Mouse (Mus musculus): ENCODE results near the gene Dlg4. TPM values are rescaled to one million over a fixed set of nuclear protein-coding genes. Genes with fewer than 3 reads are reported as not detected.

The Dlg4 gene
- polyA plus RNA-seq, 1 experiment, result 442 TPM

GRCm38 (mm10) chr11:70020731-70021263 lies 4.1 kb downstream of the Dlg4 start:
- no peak for TF ChIP-seq POLR2A (IDR thresholded peaks at IDR 0.05; ENCODE audit: insufficient read depth, low read depth, low read length)
- peak; percentile 33; the same call in 1 of the 2 replicates for TF ChIP-seq CTCF (IDR thresholded peaks at IDR 0.05; ENCODE audit: insufficient read depth, low read depth, low read length)
- H3K27ac ChIP-seq (ENCODE audit: insufficient read depth, low read depth, low read length), result peak overlapping the region; percentile 81
- 0% methylated on average over 8 of the region's 8 CpGs for WGBS
- H3K4me1 ChIP-seq (ENCODE audit: control insufficient read depth, insufficient read depth, low read length), result peaks cover 23% of the 10 kb centered on the region
- peak overlapping the region; percentile 56 for H3K4me3 ChIP-seq (ENCODE audit: insufficient read depth, low read depth, low read length)

- WGBS, result under 1% methylated on average over 40 of the region's 40 CpGs
- H3K4me1 ChIP-seq (ENCODE audit: control insufficient read depth, insufficient read depth, low read length), result peaks cover 30% of the 10 kb centered on the region
- H3K27ac ChIP-seq (ENCODE audit: insufficient read depth, low read depth, low read length), result peak overlapping the region; percentile 43
- no peak for TF ChIP-seq POLR2A (IDR thresholded peaks at IDR 0.05; ENCODE audit: insufficient read depth, low read depth, low read length)
- TF ChIP-seq CTCF (IDR thresholded peaks at IDR 0.05; ENCODE audit: insufficient read depth, low read depth, low read length), result no peak
- H3K4me3 ChIP-seq (ENCODE audit: insufficient read depth, low read depth, low read length), result peak overlapping the region; percentile 56
Measured at GRCm38 (mm10) chr11:70021264-70022132, 4.8 kb downstream of the Dlg4 start.

DNA sequence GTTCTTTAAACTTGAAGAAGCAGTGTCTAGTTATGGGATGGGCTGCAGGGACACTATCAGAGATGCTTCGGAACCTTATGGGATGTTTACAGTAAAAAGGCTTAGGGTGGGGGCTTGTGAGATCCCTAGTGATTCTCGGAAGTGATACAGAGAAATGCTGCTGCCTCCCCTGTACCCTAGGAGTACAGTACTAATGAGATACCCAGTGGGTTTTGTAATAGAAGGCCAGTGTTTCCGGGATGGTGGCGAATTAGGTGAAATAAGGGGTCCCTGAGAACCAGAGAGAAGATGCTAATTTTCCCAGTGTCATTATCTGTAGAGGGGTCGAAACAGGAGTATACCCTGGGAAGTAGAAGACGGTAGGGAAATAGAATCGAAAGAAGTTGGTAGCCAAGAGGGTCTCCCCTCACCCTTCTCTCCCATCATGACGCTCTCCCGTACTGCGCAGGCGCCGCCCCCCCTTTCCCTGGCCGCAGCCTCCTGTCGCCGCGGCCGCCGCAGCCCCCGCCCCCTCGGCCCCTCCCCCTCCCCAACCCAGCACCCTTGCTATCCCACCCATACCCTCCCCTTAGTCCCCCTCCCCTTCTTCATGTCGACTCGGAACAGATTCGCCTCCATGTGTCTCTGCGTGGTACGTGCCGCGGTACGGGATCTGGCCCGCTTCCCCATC lies 6.9 kb downstream of the Dlg4 start:
- peaks cover 44% of the 10 kb centered on the region for H3K4me1 ChIP-seq (ENCODE audit: control insufficient read depth, insufficient read depth, low read length)
- peak overlapping the region; percentile 37 for H3K4me3 ChIP-seq (ENCODE audit: insufficient read depth, low read depth, low read length)
- 2% methylated on average over 29 of the region's 29 CpGs for WGBS
- TF ChIP-seq POLR2A (IDR thresholded peaks at IDR 0.05; ENCODE audit: insufficient read depth, low read depth, low read length), result no peak
- no peak for TF ChIP-seq CTCF (IDR thresholded peaks at IDR 0.05; ENCODE audit: insufficient read depth, low read depth, low read length)
- H3K27ac ChIP-seq (ENCODE audit: insufficient read depth, low read depth, low read length), result peak overlapping the region; percentile 31; the same call in 1 of the 2 replicates

DNA sequence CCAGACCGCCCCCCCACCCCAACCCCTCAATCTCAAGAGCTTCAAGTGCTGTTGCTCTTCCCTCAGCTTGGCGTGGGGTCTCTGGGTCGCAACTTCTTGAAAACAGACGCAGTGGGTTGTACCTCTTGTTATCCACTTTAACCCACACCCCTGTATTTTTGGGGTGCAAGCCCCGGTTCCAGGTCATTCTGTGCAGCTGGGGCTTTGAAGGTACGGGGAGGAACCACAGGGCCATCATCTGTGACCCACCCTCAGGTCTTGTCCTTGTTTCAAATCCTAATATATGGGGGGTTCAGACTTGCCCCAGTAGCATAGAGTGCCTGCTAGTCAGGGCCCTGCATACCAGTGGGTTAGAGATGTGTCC lies 7.4 kb downstream of the Dlg4 start:
- peak overlapping the region; percentile 68 for H3K27ac ChIP-seq (ENCODE audit: insufficient read depth, low read depth, low read length)
- 9% methylated on average over 6 of the region's 6 CpGs for WGBS
- no peak for TF ChIP-seq CTCF (IDR thresholded peaks at IDR 0.05; ENCODE audit: insufficient read depth, low read depth, low read length)
- no peak for TF ChIP-seq POLR2A (IDR thresholded peaks at IDR 0.05; ENCODE audit: insufficient read depth, low read depth, low read length)
- peaks cover 48% of the 10 kb centered on the region for H3K4me1 ChIP-seq (ENCODE audit: control insufficient read depth, insufficient read depth, low read length)
- H3K4me3 ChIP-seq (ENCODE audit: insufficient read depth, low read depth, low read length), result peak overlapping the region; percentile 37

DNA sequence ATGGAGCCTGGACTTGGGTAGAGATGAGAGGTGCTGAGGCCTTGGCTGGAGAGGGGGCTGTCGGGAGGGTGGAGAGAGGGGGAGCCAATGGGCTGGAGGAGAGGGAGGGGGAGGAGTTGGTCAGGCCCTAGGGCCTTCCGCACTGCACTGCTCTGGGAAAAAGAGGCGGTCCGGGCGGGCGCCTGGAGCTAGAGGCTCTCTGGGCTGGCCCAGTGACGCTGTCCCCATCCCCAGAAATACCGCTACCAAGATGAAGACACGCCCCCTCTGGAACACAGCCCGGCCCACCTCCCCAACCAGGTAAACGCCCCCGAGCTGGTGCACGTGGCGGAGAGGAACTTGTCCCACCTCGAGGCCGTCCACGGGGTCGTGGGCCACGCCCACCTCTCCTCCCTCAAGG lies 9.9 kb downstream of the Dlg4 start:
- 5% methylated on average over 19 of the region's 19 CpGs for WGBS
- TF ChIP-seq POLR2A (IDR thresholded peaks at IDR 0.05; ENCODE audit: insufficient read depth, low read depth, low read length) (no peak), CTCF (IDR thresholded peaks at IDR 0.05; ENCODE audit: insufficient read depth, low read depth, low read length) (no peak)
- peak overlapping the region; percentile 65 for H3K27ac ChIP-seq (ENCODE audit: insufficient read depth, low read depth, low read length)
- peak overlapping the region; percentile 34 for H3K4me3 ChIP-seq (ENCODE audit: insufficient read depth, low read depth, low read length)
- H3K4me1 ChIP-seq (ENCODE audit: control insufficient read depth, insufficient read depth, low read length), result peaks cover 59% of the 10 kb centered on the region

- TF ChIP-seq CTCF (IDR thresholded peaks at IDR 0.05; ENCODE audit: insufficient read depth, low read depth, low read length), result no peak
- peaks cover 58% of the 10 kb centered on the region for H3K4me1 ChIP-seq (ENCODE audit: control insufficient read depth, insufficient read depth, low read length)
- H3K4me3 ChIP-seq (ENCODE audit: insufficient read depth, low read depth, low read length), result peak overlapping the region; percentile 34
- WGBS, result 14% methylated on average over 9 of the region's 9 CpGs
- peak overlapping the region; percentile 43 for H3K27ac ChIP-seq (ENCODE audit: insufficient read depth, low read depth, low read length)
Measured at GRCm38 (mm10) chr11:70027397-70027796, 10.7 kb downstream of the Dlg4 start.

- Histone ChIP-seq H3K27ac (ENCODE audit: insufficient read depth, low read depth, low read length) (peak overlapping the region; percentile 87), H3K4me1 (ENCODE audit: control insufficient read depth, insufficient read depth, low read length) (peaks cover 58% of the 10 kb centered on the region), H3K4me3 (ENCODE audit: insufficient read depth, low read depth, low read length) (peak overlapping the region; percentile 44)
- 16% methylated on average over 12 of the region's 12 CpGs for WGBS
- no peak for TF ChIP-seq POLR2A (IDR thresholded peaks at IDR 0.05; ENCODE audit: insufficient read depth, low read depth, low read length)
- no peak for TF ChIP-seq CTCF (IDR thresholded peaks at IDR 0.05; ENCODE audit: insufficient read depth, low read depth, low read length)
Measured at GRCm38 (mm10) chr11:70028401-70029129, 11.8 kb downstream of the Dlg4 start.

DNA sequence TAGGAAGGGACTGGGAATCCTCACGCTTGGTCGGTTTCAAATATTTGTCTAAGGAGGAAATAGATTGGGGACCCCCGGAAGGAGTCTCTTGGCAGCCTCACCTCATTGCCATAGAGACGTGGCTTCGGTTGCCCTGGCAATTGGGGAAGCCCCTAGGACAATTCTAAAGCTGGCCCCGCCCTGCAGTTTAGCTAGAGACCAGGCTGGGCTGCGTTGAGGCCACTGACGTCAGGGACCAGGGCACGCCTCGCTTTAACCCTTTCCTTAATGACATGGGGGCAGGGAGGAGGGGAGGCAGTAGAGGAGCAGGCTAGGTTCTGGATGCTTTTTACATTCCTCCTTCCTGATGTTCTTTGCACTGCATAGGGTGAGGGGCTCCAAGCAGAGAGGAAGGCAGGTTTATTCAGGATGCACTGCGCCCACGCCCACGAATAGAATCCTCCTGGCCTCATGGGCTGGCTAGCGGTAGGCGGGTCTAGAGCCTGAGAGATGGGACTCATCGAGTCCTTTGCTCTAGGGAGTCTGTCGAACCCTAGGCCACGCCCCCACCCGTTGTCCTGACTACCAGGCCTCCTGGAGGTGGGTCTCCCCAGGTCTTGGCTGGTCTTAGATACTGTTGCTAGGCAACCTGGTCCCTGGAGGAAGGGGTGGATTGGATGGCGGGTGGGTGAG lies 12.5 kb downstream of the Dlg4 start:
- H3K27ac ChIP-seq (ENCODE audit: insufficient read depth, low read depth, low read length), result peak overlapping the region; percentile 87
- WGBS, result 1% methylated on average over 20 of the region's 20 CpGs
- TF ChIP-seq POLR2A (IDR thresholded peaks at IDR 0.05; ENCODE audit: insufficient read depth, low read depth, low read length) (no peak), CTCF (IDR thresholded peaks at IDR 0.05; ENCODE audit: insufficient read depth, low read depth, low read length) (no peak)
- H3K4me3 ChIP-seq (ENCODE audit: insufficient read depth, low read depth, low read length), result peak overlapping the region; percentile 44
- H3K4me1 ChIP-seq (ENCODE audit: control insufficient read depth, insufficient read depth, low read length), result peaks cover 54% of the 10 kb centered on the region
